Mouse (Mus musculus): Measurements from ENCODE around the gene Slc22a2.

DNA sequence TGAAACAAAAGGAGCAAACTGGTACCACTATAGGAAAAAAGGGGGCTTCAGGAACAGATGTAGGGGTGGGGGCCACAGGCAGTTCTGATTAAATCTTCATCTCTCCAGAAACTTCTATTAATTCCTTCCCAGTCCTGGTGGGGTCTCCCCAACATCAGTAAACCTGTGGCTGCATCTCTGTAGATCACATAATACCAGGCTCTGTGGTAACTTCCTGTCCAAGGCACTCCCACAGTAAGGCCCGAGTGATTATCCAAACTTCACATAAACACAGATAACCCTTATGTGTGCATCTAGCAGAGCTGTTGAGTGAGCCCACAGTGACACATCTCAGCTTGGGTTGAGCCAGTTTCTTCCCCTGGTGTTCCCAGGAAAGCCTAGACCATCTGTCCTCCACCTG is 22.7 kb downstream of the Slc22a2 start:
- no peak for TF ChIP-seq POLR2A (IDR thresholded peaks at IDR 0.05; ENCODE audit: extremely low read depth, insufficient read depth, low read length)
- TF ChIP-seq CTCF (IDR thresholded peaks at IDR 0.05; ENCODE audit: extremely low read depth, insufficient read depth, low read length) = no peak
